Mouse (Mus musculus): Measurements from ENCODE around the gene Thap12.

DNA sequence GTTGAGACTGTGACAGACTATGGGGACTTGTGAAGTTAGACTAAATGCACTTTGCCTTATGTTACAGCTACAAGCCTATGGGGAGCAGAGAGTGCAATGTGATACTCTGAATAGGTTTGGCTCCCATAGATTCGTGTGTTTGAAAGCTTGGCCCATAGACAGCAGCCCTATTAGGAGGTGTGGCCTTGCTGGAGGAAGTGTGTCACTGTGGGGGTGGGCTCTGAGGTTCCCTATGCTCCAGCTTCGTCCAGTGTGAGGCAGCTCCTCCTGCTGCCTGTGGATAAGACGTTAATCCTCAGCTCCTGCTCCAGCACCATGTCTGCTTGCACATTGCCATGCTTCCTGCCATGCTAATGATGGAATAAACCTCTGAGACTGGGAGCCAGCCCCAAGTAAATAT, 12.1 kb upstream of the Thap12 start:
- TF ChIP-seq ZC3H11A (IDR thresholded peaks at IDR 0.05; ENCODE audit: low read depth, low read length) (no peak), CTCF (IDR thresholded peaks at IDR 0.05 in 2 of 3, conservative IDR thresholded peaks at IDR 0.05 in 1 of 3; ENCODE audit: control insufficient read depth in 1 of 3, insufficient read depth in 1 of 3, low read depth in 2 of 3, low read length in 3 of 3, poor library complexity in 1 of 3, severe bottlenecking in 1 of 3) (no peak), POLR2A (IDR thresholded peaks at IDR 0.05; ENCODE audit: control insufficient read depth in 1 of 2, insufficient read depth in 1 of 2, low read depth in 1 of 2, low read length in 2 of 2, poor library complexity in 1 of 2) (peak; percentile 75 to 90), JUND (IDR thresholded peaks at IDR 0.05; ENCODE audit: low read depth, low read length) (no peak), E2F4 (IDR thresholded peaks at IDR 0.05; ENCODE audit: borderline replicate concordance, low read depth, low read length) (no peak), GABPA (IDR thresholded peaks at IDR 0.05; ENCODE audit: low read depth, low read length) (no peak)
